Mouse (Mus musculus) thymus, postnatal 36 days (tissue): ENCODE data around the gene Ercc6.
A peak's percentile ranks its signal among the peaks of the same experiment; 100 is the strongest.

ENCODE experiments used
- DNase-seq, 2 experiments: peaks; one replicate each; pipeline ENCODE4 v3.0.0; 2022; ENCODE audit warnings: mixed read lengths in 2 of 2

The Ercc6 gene

DNA sequence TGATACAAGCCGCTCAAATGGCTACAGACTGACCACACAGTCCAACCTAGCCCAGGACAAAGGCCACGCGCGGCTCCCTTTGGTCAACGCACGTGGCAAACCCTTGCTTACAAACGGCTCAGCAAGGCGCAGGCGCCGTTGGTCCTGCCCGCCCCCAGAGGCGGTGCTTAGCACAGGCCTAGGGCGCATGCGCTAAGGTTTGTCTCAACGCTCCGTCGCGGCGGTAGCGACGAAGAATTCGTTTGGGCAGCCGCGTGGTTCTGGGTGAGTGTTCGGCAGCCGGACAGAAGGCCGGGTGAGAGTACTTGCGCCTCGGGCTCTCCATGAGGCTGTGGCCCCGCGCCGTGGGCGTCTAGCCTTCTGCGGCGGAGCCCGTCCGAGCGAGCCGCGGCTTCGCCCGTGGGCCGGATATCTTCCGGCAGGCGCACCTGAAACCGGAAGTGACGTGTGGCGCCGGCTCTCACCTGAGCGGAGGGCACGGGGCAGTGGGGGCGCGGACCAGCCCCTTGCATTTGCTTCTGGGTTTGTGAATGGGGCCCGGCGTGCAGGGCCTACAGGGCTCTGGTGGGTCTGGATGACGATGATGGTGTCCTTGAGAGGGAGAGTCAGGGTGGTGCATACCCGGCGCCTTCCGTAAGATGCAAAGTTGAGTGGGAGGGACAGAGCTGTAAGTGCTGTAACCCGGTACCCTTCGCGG lies at the start of gene Ercc6:
TSS of gene Ercc6 (plus strand) at position 186 of the 697 bp plus-strand sequence.
- peak; percentile 90 to 92 for DNase-seq

DNA sequence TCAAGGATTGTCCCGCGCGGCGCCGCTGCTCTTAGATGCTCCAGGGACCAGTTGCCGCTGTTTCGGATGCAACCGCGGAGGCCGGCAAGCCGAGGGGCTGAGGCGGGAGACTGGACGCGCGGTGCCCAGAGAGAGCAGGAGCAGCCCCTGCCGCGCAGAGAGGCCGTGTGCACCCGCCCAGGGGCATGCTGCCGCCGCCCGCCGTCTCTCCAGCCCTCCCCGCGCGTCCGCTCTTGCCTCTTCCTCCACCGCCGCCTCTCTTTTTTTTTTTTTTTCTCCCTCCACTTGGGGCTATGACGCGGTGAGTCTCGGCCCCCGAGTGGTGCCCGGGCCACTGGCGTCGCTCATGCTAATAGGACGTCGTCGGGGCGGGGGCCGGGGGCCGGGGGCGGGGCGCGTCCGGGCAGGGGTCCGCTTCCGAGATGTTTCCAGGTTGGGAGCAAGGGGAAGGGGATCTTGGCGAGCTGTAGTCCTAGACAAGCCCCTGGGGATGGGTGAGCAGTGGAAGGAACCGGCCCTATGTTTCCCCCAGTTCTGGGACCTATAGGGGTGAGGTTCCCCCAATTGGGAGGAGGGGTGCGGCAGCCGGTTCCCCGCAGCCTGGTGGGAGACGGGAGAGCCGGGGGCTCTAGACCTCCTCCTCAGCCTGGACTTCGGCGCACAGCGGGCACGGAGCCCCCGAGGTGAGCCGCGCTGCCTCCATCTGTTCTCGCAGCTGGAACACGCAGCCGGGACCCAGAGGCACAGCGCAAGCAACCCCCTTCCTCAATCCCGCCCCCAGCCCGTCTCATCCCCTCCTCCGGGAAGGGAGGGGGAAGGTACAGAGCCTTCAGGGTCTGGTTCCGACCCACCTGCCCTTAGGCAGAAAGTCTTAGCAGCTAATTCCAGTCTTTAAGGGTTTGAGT lies 48.5 kb upstream of the Ercc6 start, which contains the start of gene Slc18a3:
TSS of gene Slc18a3 (minus strand) at position 250 of the 905 bp plus-strand sequence.
- no peak for DNase-seq

DNA sequence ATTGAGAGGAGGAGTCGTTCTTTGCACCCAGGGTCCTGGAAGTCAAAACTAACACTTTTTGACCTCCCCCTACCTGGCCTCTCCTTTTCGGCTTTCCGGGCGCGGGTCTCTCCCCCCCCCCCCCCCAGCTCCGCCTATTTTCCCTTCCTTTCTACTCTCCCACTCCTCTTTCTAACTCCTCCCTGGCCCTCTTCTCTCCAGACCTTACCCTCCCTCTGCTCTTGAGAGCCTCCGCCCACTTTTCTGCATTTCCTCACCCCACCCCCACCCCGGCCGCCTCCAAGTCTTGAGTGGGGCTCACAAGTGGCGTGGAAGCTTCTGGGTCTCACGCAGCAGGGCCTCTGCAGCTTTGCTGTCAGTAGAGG lies 47.8 kb upstream of the Ercc6 start:
- no peak for DNase-seq

DNA sequence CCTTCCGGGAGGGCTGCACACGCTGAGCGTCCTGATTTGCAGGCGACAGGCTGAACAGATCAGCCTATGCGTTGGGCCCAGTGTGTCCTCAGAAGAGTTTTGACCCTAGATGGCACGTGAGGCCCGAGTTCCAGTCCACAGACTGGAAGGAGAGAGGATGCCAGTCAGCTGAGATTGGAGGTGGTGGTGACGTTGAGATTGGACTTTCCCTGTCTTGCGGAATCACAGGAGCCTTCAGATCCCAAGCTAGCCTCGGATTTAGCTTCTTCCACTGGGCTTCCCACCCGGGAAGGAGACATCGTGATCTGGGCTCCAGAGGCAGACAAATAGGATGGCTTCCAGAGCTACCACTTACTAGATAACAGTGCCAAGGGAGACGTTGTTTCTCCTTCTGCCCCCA lies 47.4 kb upstream of the Ercc6 start, which contains the start of gene Chat:
TSS of gene Chat (minus strand) at position 101 of the 400 bp plus-strand sequence.
- no peak for DNase-seq

DNA sequence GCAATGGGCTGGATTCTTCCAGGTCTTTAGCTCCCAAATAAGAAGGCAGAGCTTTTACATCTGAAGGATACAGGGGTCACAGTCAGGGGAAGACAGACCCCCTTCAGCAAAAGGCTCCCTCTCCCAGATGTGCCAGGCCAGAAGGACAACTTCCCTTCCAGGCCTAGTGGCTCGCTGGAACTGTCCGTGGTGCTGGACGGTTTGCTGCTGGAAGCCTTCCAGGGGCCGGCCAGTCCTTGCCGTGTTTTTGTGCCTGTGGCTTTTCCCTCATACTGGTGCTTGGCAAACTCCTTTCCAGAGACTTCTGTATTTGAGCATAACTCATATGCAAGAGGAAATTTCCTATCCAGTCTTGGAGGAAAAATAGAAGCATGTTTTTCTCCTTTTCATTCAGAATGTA lies 45.7 kb upstream of the Ercc6 start:
- DNase-seq = no peak

DNA sequence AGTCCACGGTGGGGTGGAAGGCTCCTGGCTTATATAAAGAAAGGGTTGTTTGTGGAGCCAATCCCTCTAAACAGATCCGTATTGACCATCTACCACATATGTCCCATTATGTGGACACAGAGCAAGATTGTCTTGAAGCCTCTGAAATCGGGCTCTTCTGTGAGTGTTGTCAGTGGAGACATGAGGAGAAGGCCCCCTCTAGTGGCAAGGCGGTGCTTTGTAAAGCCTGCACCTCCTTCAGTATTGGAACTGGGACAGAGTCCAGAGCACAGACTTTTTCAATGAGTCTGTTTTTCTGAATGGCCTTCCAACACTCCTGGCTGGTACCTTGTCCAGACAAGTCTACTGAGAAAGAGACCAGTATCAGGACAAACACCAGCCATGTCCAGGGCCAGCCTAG lies 40.3 kb upstream of the Ercc6 start:
- peak in 1 of 2 experiments; percentile 15 for DNase-seq

DNA sequence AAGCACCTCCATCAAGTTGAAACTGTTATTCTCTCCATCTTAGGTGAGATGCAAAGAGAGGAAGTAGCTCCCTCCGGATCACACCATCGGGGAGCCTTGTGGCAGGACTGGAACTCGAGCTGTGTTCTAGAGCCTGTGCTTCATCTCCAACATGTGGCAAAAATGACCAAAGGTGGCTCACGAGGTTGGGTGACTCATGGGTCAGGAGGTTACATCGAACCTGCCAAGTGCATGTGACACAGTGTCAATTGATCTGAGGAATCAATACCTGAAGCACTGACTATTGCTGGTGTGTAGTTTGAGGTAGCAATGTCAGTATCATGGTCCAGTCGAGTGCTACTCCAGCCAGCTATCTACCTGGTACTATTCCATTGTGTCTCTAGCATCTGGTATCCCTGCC lies 36.8 kb upstream of the Ercc6 start:
- no peak for DNase-seq

DNA sequence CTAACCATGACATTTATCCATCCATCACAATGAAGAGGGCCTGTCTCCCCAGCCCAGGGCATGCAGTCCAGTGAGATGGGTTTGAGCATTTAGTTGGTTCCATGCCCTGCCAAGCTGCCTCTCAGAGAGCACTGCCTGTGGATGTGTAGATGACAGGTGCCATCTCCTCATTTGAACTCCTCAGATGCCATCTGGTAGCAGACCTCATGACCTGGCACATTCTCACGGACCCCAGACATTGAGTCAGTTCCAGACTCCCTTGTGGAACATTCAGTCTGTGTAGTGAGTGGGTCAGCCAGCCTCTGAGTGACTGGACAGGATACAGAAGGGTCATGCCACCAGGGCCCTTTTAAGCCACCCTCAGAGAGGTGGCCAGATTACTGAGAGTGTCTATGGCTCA lies 35.7 kb upstream of the Ercc6 start:
- DNase-seq = no peak

DNA sequence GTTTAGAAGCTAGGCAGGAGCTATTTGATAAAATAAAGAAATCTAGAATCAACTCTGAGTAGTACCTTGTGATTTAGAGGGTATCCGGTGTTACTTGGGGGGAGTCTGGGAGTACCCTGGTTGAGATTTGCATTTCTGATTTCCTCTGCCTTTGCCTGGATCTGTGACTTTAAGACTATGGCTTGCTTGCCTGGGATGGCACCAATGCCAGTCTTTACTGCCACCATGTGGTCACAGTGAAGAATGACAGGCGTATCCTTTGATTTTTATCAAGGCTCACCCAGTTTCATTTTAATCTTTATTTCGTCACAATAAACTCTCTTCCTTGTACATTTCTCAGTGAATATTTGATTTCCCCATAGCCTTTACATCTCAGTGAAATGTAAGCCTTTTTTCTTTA lies 31.3 kb upstream of the Ercc6 start:
- no peak for DNase-seq

DNA sequence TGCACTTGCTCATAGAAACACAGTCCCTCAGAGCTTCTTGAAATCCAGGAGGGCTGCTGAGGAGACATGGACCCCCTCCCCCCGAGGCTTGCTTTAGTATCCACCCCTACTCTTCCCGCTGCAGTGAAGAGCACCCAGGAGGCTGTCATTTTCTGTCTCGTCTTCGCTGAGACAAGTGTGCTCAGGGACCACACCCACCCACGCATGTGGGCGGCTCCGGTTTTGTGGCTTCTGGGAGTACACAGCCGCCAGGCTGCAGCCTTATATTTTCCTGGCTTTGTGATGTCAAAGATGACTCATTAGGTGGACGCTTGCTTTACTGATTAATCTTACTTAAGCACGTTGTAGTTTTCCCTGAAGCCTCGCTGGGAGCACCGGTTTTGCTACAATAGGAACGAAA lies 20.8 kb upstream of the Ercc6 start:
- DNase-seq = no peak

DNA sequence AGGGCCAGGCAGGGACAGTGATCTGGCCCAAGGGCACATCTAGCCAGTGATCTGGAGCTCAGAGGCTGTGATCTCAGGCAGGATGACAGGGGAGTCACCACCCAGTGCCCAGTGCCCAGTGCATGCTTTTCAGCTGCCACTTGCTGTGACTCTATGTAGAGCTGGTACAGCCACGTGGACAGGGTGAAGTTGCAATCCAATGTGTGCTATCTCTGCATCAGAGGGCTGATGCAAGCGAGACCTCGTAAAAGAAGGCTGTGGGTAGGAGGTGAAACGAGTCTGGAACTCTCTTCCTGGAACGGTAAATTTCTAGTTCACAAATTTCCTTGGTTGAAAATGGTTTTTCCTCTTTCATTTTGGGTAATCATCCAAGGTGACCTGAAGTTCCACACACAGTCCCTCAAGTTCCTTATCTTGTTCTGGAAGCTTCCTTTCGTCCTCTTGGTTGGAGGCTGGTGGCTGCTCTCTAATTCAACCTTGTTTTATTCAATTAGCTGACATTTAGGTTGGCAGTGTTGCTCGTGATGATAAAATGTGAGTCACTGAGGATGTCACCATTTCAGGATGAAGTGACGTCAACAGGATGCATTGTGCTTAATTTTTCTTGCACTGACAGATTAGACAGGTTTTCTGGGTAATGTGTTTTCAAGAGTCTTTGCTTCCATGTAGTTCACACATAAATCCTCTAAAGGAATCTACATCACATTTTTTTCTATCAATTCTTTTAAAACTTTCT lies 17.0 kb upstream of the Ercc6 start:
- no peak for DNase-seq

DNA sequence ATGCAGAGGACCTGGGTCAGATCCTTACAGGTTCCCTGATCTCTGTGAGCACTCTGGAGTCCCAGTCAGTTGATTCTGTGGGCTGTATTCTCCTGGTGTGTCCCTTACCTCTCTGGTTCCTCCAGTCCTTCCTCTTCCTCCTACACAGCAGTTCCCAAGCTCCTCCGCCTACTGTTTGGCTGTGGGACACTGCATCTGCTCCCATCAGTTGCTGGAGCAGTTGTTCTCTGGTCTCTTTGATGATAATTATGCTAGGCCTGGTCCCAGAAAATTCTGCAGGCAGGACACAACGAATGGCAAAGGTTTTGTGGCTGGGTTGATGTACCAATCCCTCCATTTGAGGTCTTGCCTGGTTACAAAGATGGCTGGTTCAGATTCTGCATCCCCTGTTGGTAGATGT lies 12.0 kb upstream of the Ercc6 start:
- DNase-seq = no peak

DNA sequence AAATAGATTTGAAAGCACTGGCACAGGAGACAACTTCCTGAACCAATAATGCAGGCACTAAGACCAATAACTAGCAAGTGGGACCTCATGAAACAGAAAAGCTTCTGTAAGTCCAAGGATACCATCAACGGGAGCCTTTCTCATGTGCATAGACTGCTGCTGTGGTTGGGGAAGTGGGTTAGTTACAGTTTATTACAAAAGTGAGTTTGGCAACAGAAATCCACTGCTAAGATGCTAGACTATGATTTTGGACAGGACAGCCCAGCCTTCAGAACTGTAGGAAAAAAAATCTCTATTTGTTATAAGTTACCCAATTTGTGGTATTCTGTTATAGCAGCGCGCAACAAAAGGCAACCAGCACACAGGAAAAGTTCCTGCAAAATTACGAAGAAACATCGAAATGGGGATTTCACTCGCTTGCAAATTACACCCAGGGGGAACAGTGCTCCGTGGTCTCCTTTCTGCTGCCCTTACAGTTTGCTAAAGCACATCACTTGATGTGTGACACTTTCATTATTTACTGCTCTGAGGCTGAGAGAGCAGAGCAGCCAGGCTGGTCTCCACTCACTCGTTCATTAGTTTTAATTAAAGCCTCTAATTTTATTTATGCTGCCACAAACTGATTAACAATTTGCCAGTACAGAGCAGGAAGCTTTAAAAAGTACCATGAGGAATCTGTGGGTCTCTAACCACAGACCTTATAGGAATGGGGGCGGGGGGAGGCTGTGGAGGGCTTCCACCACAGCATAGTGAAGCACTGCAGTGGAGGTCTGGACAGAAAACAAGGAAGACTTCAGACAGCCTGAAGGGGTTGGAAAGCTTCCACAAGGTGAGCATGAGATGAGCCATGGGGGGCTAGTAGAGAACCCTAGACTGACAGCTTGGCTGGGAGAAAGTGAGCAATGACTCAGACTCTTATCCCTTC lies 10.3 kb upstream of the Ercc6 start:
- DNase-seq = no peak

DNA sequence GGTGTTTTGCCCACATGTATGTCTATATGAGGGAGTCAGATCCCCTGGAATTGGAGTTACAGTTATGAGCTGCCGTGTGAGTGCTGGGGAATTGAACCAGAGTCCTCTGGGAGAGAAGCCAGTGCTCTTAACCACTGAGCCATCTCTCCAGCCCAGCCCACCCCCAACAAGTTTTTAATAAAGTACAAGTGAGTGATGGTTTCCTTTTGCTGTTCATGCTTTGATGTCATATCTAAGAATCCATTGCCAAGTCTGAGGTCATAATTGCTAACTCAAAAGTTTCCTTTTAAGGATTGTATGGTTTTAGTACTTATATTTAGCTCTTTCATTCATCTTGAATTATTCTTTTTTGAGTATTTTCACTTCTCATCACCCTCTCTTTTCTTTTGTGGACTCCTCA lies 9.4 kb upstream of the Ercc6 start:
- DNase-seq = no peak

DNA sequence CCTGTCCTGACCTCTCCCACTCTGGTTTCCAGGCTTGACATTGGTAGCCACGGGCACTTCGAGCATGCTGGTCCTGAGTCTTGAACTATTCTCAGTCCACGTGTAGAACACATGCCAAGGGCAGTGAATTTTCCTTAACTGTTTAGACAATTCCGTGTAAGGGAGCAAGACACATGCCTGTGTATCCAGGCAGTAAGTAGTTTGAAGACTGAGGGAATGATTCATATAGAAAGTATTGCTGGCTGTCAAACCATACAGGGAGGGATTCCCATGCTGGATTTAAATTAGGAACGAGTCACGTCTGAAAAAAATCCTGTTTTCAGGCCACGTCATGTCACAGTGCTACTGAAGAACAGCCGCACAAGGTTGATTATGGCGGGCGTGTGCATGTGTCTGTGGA lies 7.0 kb upstream of the Ercc6 start:
- no peak for DNase-seq

DNA sequence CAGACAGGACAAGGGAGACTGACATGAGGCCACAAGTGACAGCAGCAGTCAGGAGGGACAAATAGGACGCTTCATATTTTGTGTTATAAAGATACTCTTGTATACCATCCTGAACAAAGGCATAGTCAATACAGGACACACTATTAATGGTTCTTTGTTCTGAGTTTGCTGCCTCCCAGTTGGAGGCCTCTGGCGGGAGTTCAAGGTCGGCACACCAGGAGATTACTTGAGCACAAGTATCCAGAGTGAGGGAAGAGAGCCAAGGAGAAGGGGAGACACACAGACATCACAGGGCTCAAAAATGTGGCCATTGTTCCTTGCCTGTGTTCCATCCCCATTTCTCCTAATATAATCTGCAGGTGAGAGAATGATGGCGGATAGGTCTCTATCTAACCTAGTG lies 6.1 kb upstream of the Ercc6 start:
- no peak for DNase-seq

DNA sequence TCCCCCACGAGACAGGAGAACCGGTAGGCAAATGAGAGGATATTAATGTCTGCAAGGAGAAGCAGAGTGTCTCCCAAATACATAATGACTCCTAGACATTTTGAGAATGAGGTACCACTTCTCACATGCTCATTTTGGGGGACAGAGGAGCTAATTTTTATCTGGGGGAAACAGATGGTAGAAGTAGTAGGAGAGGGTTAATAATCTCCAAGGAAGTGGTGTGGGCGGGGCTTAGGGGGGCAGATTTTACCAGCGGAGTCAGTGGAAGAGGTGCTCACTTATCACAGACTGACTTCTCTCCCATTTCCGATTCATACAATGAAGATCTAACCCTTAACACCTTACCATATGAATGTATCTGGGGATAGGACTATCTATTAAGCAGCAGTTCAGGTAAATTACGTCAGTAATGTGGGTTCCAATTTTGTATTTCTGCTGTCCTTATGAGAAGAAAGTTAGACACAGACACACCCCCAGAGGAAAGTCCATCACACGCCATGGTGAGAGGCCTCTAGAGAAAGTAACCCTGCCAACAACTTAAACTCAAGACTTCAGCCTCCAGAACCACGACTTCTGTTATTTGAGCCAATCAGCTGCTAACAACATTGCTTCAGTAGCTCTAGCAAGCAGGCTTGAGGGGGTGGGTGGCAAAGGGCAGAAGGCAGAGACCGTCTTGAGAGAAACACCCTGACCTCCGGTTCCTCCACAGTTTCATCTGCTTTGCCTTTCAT lies 5.1 kb upstream of the Ercc6 start:
- DNase-seq = no peak

DNA sequence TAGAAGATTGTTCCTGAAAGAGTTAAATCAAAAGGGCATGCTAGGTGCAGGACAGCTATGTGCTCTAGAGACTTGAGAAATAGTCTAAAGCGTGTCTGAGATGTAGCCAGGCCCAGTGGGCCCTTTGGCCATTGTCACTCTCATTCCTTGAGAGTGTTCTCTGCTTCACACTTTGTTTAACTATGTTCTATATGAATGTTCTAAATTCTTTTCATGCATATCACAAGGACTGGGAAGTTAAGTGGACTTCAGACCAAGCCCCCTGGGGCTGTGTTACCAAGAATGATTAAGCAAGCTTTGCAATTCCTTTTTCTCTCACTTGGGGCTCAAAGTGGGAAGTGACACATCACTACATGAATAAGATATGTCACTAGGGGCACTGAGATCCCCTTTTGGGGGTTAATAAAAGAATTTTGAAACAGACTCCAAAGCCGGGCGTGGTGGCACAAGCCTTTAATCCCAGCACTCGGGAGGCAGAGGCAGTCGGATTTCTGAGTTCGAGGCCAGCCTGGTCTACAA lies 3.8 kb upstream of the Ercc6 start:
- DNase-seq = no peak

DNA sequence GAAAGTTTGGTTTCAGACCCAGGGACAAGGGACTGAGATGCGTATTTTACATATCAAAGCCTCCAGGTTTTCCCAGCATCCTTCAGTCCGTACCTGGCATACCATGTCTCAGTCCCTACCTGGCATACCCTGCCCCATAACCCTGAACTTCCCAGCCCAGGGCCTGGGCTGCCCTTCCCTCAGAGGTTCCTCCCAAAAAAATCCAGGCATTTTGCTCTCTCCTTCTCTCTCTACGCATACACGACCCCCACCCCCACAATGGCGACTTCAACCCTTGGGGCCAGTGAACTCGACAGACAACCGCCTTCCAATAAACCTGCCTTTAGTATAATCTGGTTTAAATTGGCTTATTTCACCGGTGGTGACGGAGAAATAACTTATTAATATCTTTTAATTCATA lies 409 bp upstream of the Ercc6 start:
- DNase-seq = peak in 1 of 2 experiments; percentile 8

DNA sequence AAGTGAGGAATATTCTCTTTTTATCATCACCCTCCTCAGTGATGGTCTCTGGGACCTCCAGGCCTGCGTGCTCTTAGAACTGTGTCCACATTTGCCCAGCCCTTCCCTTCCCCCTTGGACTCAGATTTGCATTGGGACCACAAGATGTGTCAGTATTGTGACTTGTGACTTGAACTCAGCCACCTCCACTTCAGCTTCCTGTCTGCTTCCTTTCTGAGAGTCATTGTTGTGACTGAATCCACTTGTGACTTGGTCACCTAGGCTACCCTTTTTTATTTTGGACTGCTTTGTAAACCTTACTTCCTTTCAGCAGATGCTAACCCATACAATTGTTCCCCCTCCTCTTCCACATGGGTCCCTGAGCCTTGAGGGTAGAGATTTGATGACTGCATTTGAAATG lies 2.8 kb downstream of the Ercc6 start:
- DNase-seq = no peak

DNA sequence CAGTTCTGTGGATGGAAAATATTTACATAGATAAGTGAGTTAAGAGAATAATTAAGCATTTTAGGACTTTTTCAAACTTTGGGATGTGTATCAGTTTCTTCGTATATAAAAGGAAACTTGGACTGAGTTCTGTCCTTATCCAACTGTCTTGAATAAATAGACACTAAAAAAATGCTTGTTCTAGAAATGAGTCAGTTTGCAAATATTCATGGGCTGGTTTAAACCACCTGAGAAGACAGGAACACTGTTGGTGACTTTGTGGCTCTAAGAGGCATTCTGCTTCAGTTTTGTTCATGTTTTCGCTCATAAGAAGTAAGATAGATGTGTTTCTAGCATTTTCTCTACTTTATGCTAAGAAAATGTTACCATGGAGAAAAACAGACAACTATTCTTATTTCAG lies 5.2 kb downstream of the Ercc6 start:
- DNase-seq = no peak
